Mouse (Mus musculus): ENCODE results near the gene Nanos3. TPM values are rescaled to one million over a fixed set of nuclear protein-coding genes. Genes with fewer than 3 reads are reported as not detected.

The Nanos3 gene
- polyA plus RNA-seq (2012; rRNA removed; ENCODE audit: low replicate concordance): 0.63 TPM in 1 of 2 replicates, not detected in the other

GRCm38 (mm10) chr8:84185117-84185516 lies at the start of gene Nanos3:
Gene Nanos3, minus strand, starts transcription at chr8:84185217.

GRCm38 (mm10) chr8:84147769-84148530 lies 37.1 kb downstream of the Nanos3 start, which contains the start of the genes Cc2d1a and 4930432K21Rik:
Gene Cc2d1a, minus strand, starts transcription at chr8:84147936.
Gene 4930432K21Rik, plus strand, starts transcription at chr8:84148025.

GRCm38 (mm10) chr8:84125656-84126055 lies 59.4 kb downstream of the Nanos3 start, which contains the start of gene Podnl1:
Gene Podnl1, plus strand, starts transcription at chr8:84125989.

Other genes with a start within 250 kb of the Nanos3 start
- gene Gm10644, start 230.0 kb downstream of the Nanos3 start, polyA plus RNA-seq (2012; rRNA removed; ENCODE audit: low replicate concordance): 0.22 and 0.34 TPM in 2 replicates
- gene Asf1b, start 229.7 kb downstream of the Nanos3 start, polyA plus RNA-seq (2012; rRNA removed; ENCODE audit: low replicate concordance): 6.1 and 44.6 TPM in 2 replicates
- gene Prkaca, start 212.2 kb downstream of the Nanos3 start, polyA plus RNA-seq (2012; rRNA removed; ENCODE audit: low replicate concordance): 38.5 and 50.4 TPM in 2 replicates
- 33.3 and 36.7 TPM in 2 replicates for gene Samd1, start 187.5 kb downstream of the Nanos3 start, polyA plus RNA-seq (2012; rRNA removed; ENCODE audit: low replicate concordance)
- gene 1700067K01Rik, start 183.7 kb downstream of the Nanos3 start, polyA plus RNA-seq (2012; rRNA removed; ENCODE audit: low replicate concordance): 0.53 TPM in 2 replicates
- 10.3 and 11.7 TPM in 2 replicates for gene 2210011C24Rik, start 173.0 kb downstream of the Nanos3 start, polyA plus RNA-seq (2012; rRNA removed; ENCODE audit: low replicate concordance)
- 0.05 and 0.19 TPM in 2 replicates for gene Palm3, start 163.7 kb downstream of the Nanos3 start, polyA plus RNA-seq (2012; rRNA removed; ENCODE audit: low replicate concordance)
- 2.7 and 2.9 TPM in 2 replicates for gene Il27ra, start 142.6 kb downstream of the Nanos3 start, polyA plus RNA-seq (2012; rRNA removed; ENCODE audit: low replicate concordance)
- 0.33 and 0.85 TPM in 2 replicates for gene Rln3, start 140.2 kb downstream of the Nanos3 start, polyA plus RNA-seq (2012; rRNA removed; ENCODE audit: low replicate concordance)
- gene Gm10643, start 120.1 kb downstream of the Nanos3 start, polyA plus RNA-seq (2012; rRNA removed; ENCODE audit: low replicate concordance): 0.11 and 0.47 TPM in 2 replicates
- gene Rfx1, start 118.4 kb downstream of the Nanos3 start, polyA plus RNA-seq (2012; rRNA removed; ENCODE audit: low replicate concordance): 28.4 and 32.1 TPM in 2 replicates
- gene Dcaf15, start 80.4 kb downstream of the Nanos3 start, polyA plus RNA-seq (2012; rRNA removed; ENCODE audit: low replicate concordance): 74.8 and 118 TPM in 2 replicates
- 4.5 and 9.4 TPM in 2 replicates for gene Podnl1, start 59.2 kb downstream of the Nanos3 start, polyA plus RNA-seq (2012; rRNA removed; ENCODE audit: low replicate concordance)
- 35.5 and 51.7 TPM in 2 replicates for gene Cc2d1a, start 37.3 kb downstream of the Nanos3 start, polyA plus RNA-seq (2012; rRNA removed; ENCODE audit: low replicate concordance)
- gene 4930432K21Rik, start 37.2 kb downstream of the Nanos3 start, polyA plus RNA-seq (2012; rRNA removed; ENCODE audit: low replicate concordance): 0.12 and 0.16 TPM in 2 replicates
- gene Zswim4, start 51.8 kb upstream of the Nanos3 start, polyA plus RNA-seq (2012; rRNA removed; ENCODE audit: low replicate concordance): 12.3 and 16.6 TPM in 2 replicates
- gene D8Ertd738e, start 64.5 kb upstream of the Nanos3 start, polyA plus RNA-seq (2012; rRNA removed; ENCODE audit: low replicate concordance): 61.8 and 96.3 TPM in 2 replicates
- 88.7 and 124 TPM in 2 replicates for gene Mri1, start 72.1 kb upstream of the Nanos3 start, polyA plus RNA-seq (2012; rRNA removed; ENCODE audit: low replicate concordance)
- 14.6 and 19.5 TPM in 2 replicates for gene Ccdc130, start 85.2 kb upstream of the Nanos3 start, polyA plus RNA-seq (2012; rRNA removed; ENCODE audit: low replicate concordance)
- gene Cacna1a, start 203.2 kb upstream of the Nanos3 start, polyA plus RNA-seq (2012; rRNA removed; ENCODE audit: low replicate concordance): 17.7 and 32.7 TPM in 2 replicates

Data from duodenum, adult 2 months (tissue).